Mouse (Mus musculus) C2C12 (cell line): Measurements from ENCODE around the gene Casp9. TPM values are rescaled to one million over a fixed set of nuclear protein-coding genes. Genes with fewer than 3 reads are reported as not detected.
A peak's percentile ranks its signal among the peaks of the same experiment; 100 is the strongest.

Experiments
- H3K27me3 ChIP-seq: one replicate; pipeline ENCODE4 v1.6.1; 2011; ENCODE audit not compliant: control insufficient read depth, insufficient read depth, insufficient read length
- H3K36me3 ChIP-seq: one replicate; pipeline ENCODE4 v1.6.1; 2011; ENCODE audit not compliant: control insufficient read depth, insufficient read depth
- H3K4me3 ChIP-seq: one replicate; pipeline ENCODE4 v1.5.1; 2011; ENCODE audit warnings: mild to moderate bottlenecking, control low read depth; ENCODE audit not compliant: poor library complexity, insufficient read depth, severe bottlenecking
- H3K79me2 ChIP-seq: one replicate; pipeline ENCODE4 v1.6.1; 2011; ENCODE audit not compliant: control insufficient read depth, insufficient read depth
- H3K79me3 ChIP-seq: one replicate; pipeline ENCODE4 v1.6.1; 2011; ENCODE audit warnings: low read depth, control low read depth
- H3ac ChIP-seq: one replicate; pipeline ENCODE3; 2011; ENCODE audit warnings: low read depth; ENCODE audit not compliant: control insufficient read depth, insufficient read length
- CEBPB ChIP-seq: IDR thresholded peaks from one replicate; pipeline ENCODE4 v1.6.1; 2011; ENCODE audit warnings: low read depth, mild to moderate bottlenecking, control low read depth, moderate library complexity
- CTCF ChIP-seq: IDR thresholded peaks from one replicate; pipeline ENCODE4 v1.5.1; 2011; ENCODE audit not compliant: control insufficient read depth, insufficient read depth, insufficient read length
- FOSL1 ChIP-seq: IDR thresholded peaks from one replicate; pipeline ENCODE4 v1.8.0; 2011; ENCODE audit warnings: mild to moderate bottlenecking, low read length; ENCODE audit not compliant: poor library complexity, insufficient read depth, severe bottlenecking
- MAX ChIP-seq: IDR thresholded peaks from one replicate; pipeline ENCODE4 v1.6.1; 2011; ENCODE audit warnings: mild to moderate bottlenecking, control low read depth
- MYOD1 ChIP-seq: IDR thresholded peaks from one replicate; pipeline ENCODE4 v1.6.1; 2011; ENCODE audit warnings: low read depth; ENCODE audit not compliant: control insufficient read depth, insufficient read length
- MYOG ChIP-seq: IDR thresholded peaks from one replicate; pipeline ENCODE4 v1.6.1; 2011; ENCODE audit not compliant: control insufficient read depth, insufficient read length; ENCODE audit errors: extremely low read depth
- USF1 ChIP-seq: IDR thresholded peaks from one replicate; pipeline ENCODE4 v1.6.1; 2011; ENCODE audit warnings: low read depth, mild to moderate bottlenecking, control low read depth, moderate library complexity
- long read RNA-seq, 2 experiments: library from polyadenylated mRNA; unstranded; transcript quantifications; one replicate each; pipeline ENCODE4 v2.0.0; 2019 to 2020
- polyA plus RNA-seq: library from polyadenylated mRNA; unstranded; fragments of >200 nt; fragmentation: generic; extraction: Trizol; gene quantifications from one replicate; pipeline ENCODE4 v1.2.1, GENCODE M21; 2012; ENCODE audit warnings: missing spikeins

Casp9 gene
- 17.0 TPM for polyA plus RNA-seq
- long read RNA-seq, experiment 1, transcript Casp9-201 (9 exons, 3,897 nt) = major isoform, 20 of 34 reads
- long read RNA-seq, experiment 1, partial matches to known transcripts = 2 of 34 reads
- long read RNA-seq, experiment 1, other reads (novel, unspliced or antisense) = 12 of 34 reads
- long read RNA-seq, experiment 2, transcript Casp9-201 (9 exons, 3,897 nt) = major isoform, 142 of 190 reads
- long read RNA-seq, experiment 2, partial matches to known transcripts = 1 of 190 reads
- long read RNA-seq, experiment 2, other reads (novel, unspliced or antisense) = 47 of 190 reads

GRCm38 (mm10) chr4:141793282-141794151, at the start of gene Casp9:
Gene Casp9 (plus strand): TSS chr4:141793612.
- Histone ChIP-seq H3K79me3 (peaks cover 2% of the 10 kb centered on the region), H3K79me2 (peaks cover 20% of the 10 kb centered on the region), H3ac (peak within 1 kb of the TSS; percentile 85), H3K27me3 (no peaks in the 10 kb centered on the region), H3K36me3 (peaks cover 4% of the 10 kb centered on the region), H3K4me3 (peak within 1 kb of the TSS; percentile 62)
- no peak for TF ChIP-seq CTCF
- no peak for TF ChIP-seq MAX
- no peak for TF ChIP-seq CEBPB
- TF ChIP-seq MYOD1 = no peak
- TF ChIP-seq MYOG = no peak
- no peak for TF ChIP-seq USF1
- TF ChIP-seq FOSL1 = no peak

GRCm38 (mm10) chr4:141746578-141747346, 46.6 kb upstream of the Casp9 start, which contains the start of gene Agmat:
Gene Agmat (plus strand): TSS chr4:141746672.
- H3K27me3 ChIP-seq = no peaks in the 10 kb centered on the region
- no peak within 1 kb of the TSS for H3K4me3 ChIP-seq
- no peak within 1 kb of the TSS for H3ac ChIP-seq

GRCm38 (mm10) chr4:141749557-141749956, 43.9 kb upstream of the Casp9 start:
- Histone ChIP-seq H3K79me3 (no peaks in the 10 kb centered on the region), H3K79me2 (no peaks in the 10 kb centered on the region), H3K27me3 (no peaks in the 10 kb centered on the region), H3K4me3 (no peak overlapping the region), H3ac (no peak overlapping the region), H3K36me3 (no peaks in the 10 kb centered on the region)
- no peak for TF ChIP-seq CEBPB
- TF ChIP-seq CTCF = no peak
- no peak for TF ChIP-seq MAX
- no peak for TF ChIP-seq FOSL1
- TF ChIP-seq USF1 = no peak
- TF ChIP-seq MYOG = no peak
- no peak for TF ChIP-seq MYOD1

More at GRCm38 (mm10) chr4:141746578-141747346, 46.6 kb upstream of the Casp9 start, which contains the start of gene Agmat:
- Histone ChIP-seq H3K36me3 (no peaks in the 10 kb centered on the region), H3K79me3 (no peaks in the 10 kb centered on the region), H3K79me2 (no peaks in the 10 kb centered on the region)
- no peak for TF ChIP-seq CTCF
- TF ChIP-seq FOSL1 = no peak

GRCm38 (mm10) chr4:141750826-141751225, 42.6 kb upstream of the Casp9 start:
- Histone ChIP-seq H3K4me3 (no peak overlapping the region), H3K36me3 (no peaks in the 10 kb centered on the region), H3K79me3 (no peaks in the 10 kb centered on the region), H3K27me3 (no peaks in the 10 kb centered on the region), H3K79me2 (no peaks in the 10 kb centered on the region), H3ac (no peak overlapping the region)
- TF ChIP-seq MAX (no peak), CEBPB (no peak), CTCF (no peak), USF1 (no peak), MYOG (no peak), MYOD1 (no peak)

- Histone ChIP-seq H3K36me3 (no peaks in the 10 kb centered on the region), H3K27me3 (no peaks in the 10 kb centered on the region), H3K4me3 (no peak overlapping the region), H3K79me3 (no peaks in the 10 kb centered on the region), H3K79me2 (no peaks in the 10 kb centered on the region), H3ac (peak overlapping the region; percentile 18)
- no peak for TF ChIP-seq CTCF
- no peak for TF ChIP-seq MAX
Observed at GRCm38 (mm10) chr4:141751419-141752075, 41.9 kb upstream of the Casp9 start.
